17 mouse cellular contexts compared by ENCODE assay signal in the genomic region with DNA sequence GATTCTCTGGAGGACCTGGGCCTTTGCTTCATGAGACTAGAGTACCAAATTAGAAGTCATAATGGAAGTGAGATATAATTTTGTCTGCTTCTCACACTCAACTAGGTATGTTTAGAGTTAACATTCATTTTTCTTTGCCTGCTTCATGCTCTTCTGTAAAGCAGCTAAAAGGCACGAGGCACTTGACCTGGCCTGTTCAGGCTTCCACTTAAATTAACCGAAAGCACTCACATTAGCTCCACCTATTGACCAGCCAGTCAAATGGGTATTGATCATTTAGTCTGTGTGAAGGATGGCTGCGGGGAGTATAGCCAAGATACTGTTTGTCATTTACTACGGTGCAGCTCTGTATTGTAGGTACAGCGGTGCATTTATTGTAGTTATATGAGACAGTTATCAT.
"Had no signal": no experiment of that assay in that cellular context is flagged by ENCODE, and none has a peak within 500 bp of the region (broad histone marks: within the 10 kb centered on the region; RNA-seq: fewer than 3 reads in every experiment).

No protein-coding gene starts in this region.

- H3K27me3 ChIP-seq: lung, embryonic 15.5 days; neural tube, embryonic 12.5 days; stomach, embryonic 15.5 days had no signal

- H3K27ac ChIP-seq: liver, embryonic 14.5 days; lung, embryonic 15.5 days; macrophage; neural tube, embryonic 12.5 days; stomach, embryonic 15.5 days; stomach, postnatal 0 days had no signal

- H3K36me3 ChIP-seq: lung, embryonic 15.5 days; neural tube, embryonic 12.5 days; stomach, embryonic 15.5 days had no signal

- H3K4me3 ChIP-seq: lung, embryonic 15.5 days; megakaryocyte, embryonic 14.5 days; neural tube, embryonic 12.5 days; stomach, embryonic 15.5 days had no signal

- H3K9me3 ChIP-seq: lung, embryonic 15.5 days; megakaryocyte, embryonic 14.5 days; neural tube, embryonic 12.5 days; stomach, embryonic 15.5 days had no signal

- H3K4me2 ChIP-seq: lung, embryonic 15.5 days; midbrain, embryonic 11.5 days; neural tube, embryonic 12.5 days; stomach, embryonic 15.5 days had no signal

- DNase-seq: lung, adult 2 months; lung, postnatal 14 days; lung, postnatal 36 days; right cerebral cortex, postnatal 14 days; thymus, adult 2 months; thymus, postnatal 25 days; thymus, postnatal 4 days had no signal

- ATAC-seq: lung, postnatal 0 days; midbrain, embryonic 16.5 days had no signal

- H3K9ac ChIP-seq: liver, embryonic 14.5 days; lung, embryonic 15.5 days; neural tube, embryonic 12.5 days; stomach, embryonic 15.5 days had no signal

- H3K4me1 ChIP-seq: lung, embryonic 15.5 days; neural tube, embryonic 12.5 days; stomach, embryonic 15.5 days had no signal
